Mouse (Mus musculus): ENCODE results near the gene Ptprn2.

The Ptprn2 gene

GRCm38 (mm10) chr12:117058975-117059374, 573.5 kb downstream of the Ptprn2 start:
- no peak for DNase-seq (ENCODE audit: low read depth)

GRCm38 (mm10) chr12:117077664-117078063, 592.1 kb downstream of the Ptprn2 start:
- no peak for DNase-seq (ENCODE audit: low read depth)

GRCm38 (mm10) chr12:117078945-117079344, 593.4 kb downstream of the Ptprn2 start:
- DNase-seq (ENCODE audit: low read depth), result no peak

- DNase-seq (ENCODE audit: low read depth), result no peak
Observed at GRCm38 (mm10) chr12:117079724-117080123, 594.2 kb downstream of the Ptprn2 start.

- DNase-seq (ENCODE audit: low read depth), result no peak
Observed at GRCm38 (mm10) chr12:117083856-117084701, 598.6 kb downstream of the Ptprn2 start.

GRCm38 (mm10) chr12:117084702-117085409, 599.3 kb downstream of the Ptprn2 start:
- DNase-seq (ENCODE audit: low read depth), result no peak

GRCm38 (mm10) chr12:117085661-117086335, 600.3 kb downstream of the Ptprn2 start:
- DNase-seq (ENCODE audit: low read depth), result no peak

- DNase-seq (ENCODE audit: low read depth), result no peak
Observed at GRCm38 (mm10) chr12:117092345-117093107, 607.0 kb downstream of the Ptprn2 start.

- no peak for DNase-seq (ENCODE audit: low read depth)
Observed at GRCm38 (mm10) chr12:117095941-117096340, 610.4 kb downstream of the Ptprn2 start.

- no peak for DNase-seq (ENCODE audit: low read depth)
Observed at GRCm38 (mm10) chr12:117098295-117098694, 612.8 kb downstream of the Ptprn2 start.

GRCm38 (mm10) chr12:117106696-117107095, 621.2 kb downstream of the Ptprn2 start:
- DNase-seq (ENCODE audit: low read depth), result no peak

GRCm38 (mm10) chr12:117107143-117107616, 621.7 kb downstream of the Ptprn2 start:
- no peak for DNase-seq (ENCODE audit: low read depth)

GRCm38 (mm10) chr12:117115254-117115865, 629.8 kb downstream of the Ptprn2 start:
- DNase-seq (ENCODE audit: low read depth), result no peak

GRCm38 (mm10) chr12:117127078-117127477, 641.6 kb downstream of the Ptprn2 start:
- no peak for DNase-seq (ENCODE audit: low read depth)

GRCm38 (mm10) chr12:117127485-117127884, 642.0 kb downstream of the Ptprn2 start:
- no peak for DNase-seq (ENCODE audit: low read depth)

GRCm38 (mm10) chr12:117132095-117132494, 646.6 kb downstream of the Ptprn2 start:
- no peak for DNase-seq (ENCODE audit: low read depth)

GRCm38 (mm10) chr12:117135205-117135604, 649.7 kb downstream of the Ptprn2 start:
- DNase-seq (ENCODE audit: low read depth), result no peak

- no peak for DNase-seq (ENCODE audit: low read depth)
Observed at GRCm38 (mm10) chr12:117136472-117137010, 651.0 kb downstream of the Ptprn2 start.

- DNase-seq (ENCODE audit: low read depth), result no peak
Observed at GRCm38 (mm10) chr12:117140901-117141300, 655.4 kb downstream of the Ptprn2 start.

- DNase-seq (ENCODE audit: low read depth), result no peak
Observed at GRCm38 (mm10) chr12:117141394-117141793, 655.9 kb downstream of the Ptprn2 start.

- no peak for DNase-seq (ENCODE audit: low read depth)
Observed at GRCm38 (mm10) chr12:117149176-117149575, 663.7 kb downstream of the Ptprn2 start.
